Mouse (Mus musculus): ENCODE data around the gene Vmn1r12. TPM values are rescaled to one million over a fixed set of nuclear protein-coding genes. Genes with fewer than 3 reads are reported as not detected.

Gene Vmn1r12
- polyA plus RNA-seq (2015; fragmentation: Nextera tagmentation; extraction: Ambion mirVana) = not detected in 2 replicates

GRCm38 (mm10) chr6:57156619-57157018 is at the start of gene Vmn1r12:
Gene Vmn1r12, plus strand, starts transcription at chr6:57156919.

GRCm38 (mm10) chr6:57109154-57109553 is 47.6 kb upstream of the Vmn1r12 start, which contains the start of gene Vmn1r10:
Gene Vmn1r10, plus strand, starts transcription at chr6:57109454.

DNA sequence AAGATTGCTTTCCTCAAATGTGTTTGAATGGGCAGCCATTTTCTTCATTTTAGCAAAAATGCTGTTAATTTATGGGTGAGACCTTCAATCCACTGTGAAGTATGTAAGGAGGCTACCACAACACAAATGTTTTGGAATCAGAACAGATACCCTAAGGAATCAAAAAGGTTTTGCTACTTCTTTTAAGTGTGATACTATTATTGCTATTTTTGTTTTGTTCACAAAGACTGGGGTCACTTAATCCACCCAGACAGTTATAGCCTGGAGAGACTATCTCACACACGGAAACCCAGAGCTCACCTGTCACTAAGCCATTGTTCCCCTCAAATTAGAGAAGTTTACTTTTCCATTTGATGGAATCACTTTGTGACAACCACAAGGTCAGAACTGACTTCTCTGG is 23.6 kb upstream of the Vmn1r12 start, which contains the start of gene Vmn1r11:
Gene Vmn1r11, plus strand, starts transcription at position 301 of the 400 bp plus-strand sequence.

GRCm38 (mm10) chr6:57202990-57203389 is 46.3 kb downstream of the Vmn1r12 start, which contains the start of gene Vmn1r13:
Gene Vmn1r13, plus strand, starts transcription at chr6:57203290.

Other genes starting within 250 kb of the Vmn1r12 start
- gene Nt5c3, start 233.0 kb upstream of the Vmn1r12 start, polyA plus RNA-seq (2015; fragmentation: Nextera tagmentation; extraction: Ambion mirVana) = 70.8 and 82.6 TPM in 2 replicates
- 0.21 TPM in 1 of 2 replicates, not detected in the other for gene Vmn1r4, start 232.9 kb upstream of the Vmn1r12 start, polyA plus RNA-seq (2015; fragmentation: Nextera tagmentation; extraction: Ambion mirVana)
- gene Vmn1r5, start 186.6 kb upstream of the Vmn1r12 start, polyA plus RNA-seq (2015; fragmentation: Nextera tagmentation; extraction: Ambion mirVana) = not detected in 2 replicates
- gene Vmn1r6, start 159.7 kb upstream of the Vmn1r12 start, polyA plus RNA-seq (2015; fragmentation: Nextera tagmentation; extraction: Ambion mirVana) = not detected in 2 replicates
- gene Vmn1r7, start 131.6 kb upstream of the Vmn1r12 start, polyA plus RNA-seq (2015; fragmentation: Nextera tagmentation; extraction: Ambion mirVana) = not detected in 2 replicates
- not detected in 2 replicates for gene Vmn1r8, start 124.6 kb upstream of the Vmn1r12 start, polyA plus RNA-seq (2015; fragmentation: Nextera tagmentation; extraction: Ambion mirVana)
- not detected in 2 replicates for gene Vmn1r9, start 90.1 kb upstream of the Vmn1r12 start, polyA plus RNA-seq (2015; fragmentation: Nextera tagmentation; extraction: Ambion mirVana)
- gene Vmn1r10, start 47.5 kb upstream of the Vmn1r12 start, polyA plus RNA-seq (2015; fragmentation: Nextera tagmentation; extraction: Ambion mirVana) = not detected in 2 replicates
- gene Vmn1r11, start 23.5 kb upstream of the Vmn1r12 start, polyA plus RNA-seq (2015; fragmentation: Nextera tagmentation; extraction: Ambion mirVana) = not detected in 2 replicates
- not detected in 2 replicates for gene Vmn1r13, start 46.4 kb downstream of the Vmn1r12 start, polyA plus RNA-seq (2015; fragmentation: Nextera tagmentation; extraction: Ambion mirVana)
- not detected in 2 replicates for gene Vmn1r14, start 74.8 kb downstream of the Vmn1r12 start, polyA plus RNA-seq (2015; fragmentation: Nextera tagmentation; extraction: Ambion mirVana)
- gene Vmn1r15, start 101.0 kb downstream of the Vmn1r12 start, polyA plus RNA-seq (2015; fragmentation: Nextera tagmentation; extraction: Ambion mirVana) = not detected in 2 replicates
- gene Vmn1r16, start 172.6 kb downstream of the Vmn1r12 start, polyA plus RNA-seq (2015; fragmentation: Nextera tagmentation; extraction: Ambion mirVana) = not detected in 2 replicates
- not detected in 2 replicates for gene Vmn1r17, start 206.8 kb downstream of the Vmn1r12 start, polyA plus RNA-seq (2015; fragmentation: Nextera tagmentation; extraction: Ambion mirVana)
- not detected in 2 replicates for gene Vmn1r18, start 238.9 kb downstream of the Vmn1r12 start, polyA plus RNA-seq (2015; fragmentation: Nextera tagmentation; extraction: Ambion mirVana)
- gene Vmn1r19, start 246.9 kb downstream of the Vmn1r12 start, polyA plus RNA-seq (2015; fragmentation: Nextera tagmentation; extraction: Ambion mirVana) = not detected in 2 replicates

Data from skeletal muscle tissue, postnatal 0 days (tissue).